Mouse (Mus musculus): Measurements from ENCODE around the gene Tmem176a.

GRCm38 (mm10) chr6:48842111-48842842 is 1.6 kb downstream of the Tmem176a start:
- no peak for TF ChIP-seq CTCF (IDR thresholded peaks at IDR 0.05; ENCODE audit: borderline replicate concordance, insufficient read depth, low read length)
- no peak for TF ChIP-seq POLR2A (IDR thresholded peaks at IDR 0.05; ENCODE audit: low read depth, low read length)

Data from embryonic fibroblast, embryonic 13.5 days (primary cell).